ENCODE assay signal across 10 mouse cellular contexts in genomic region chr2:125606220-125606845, GRCm38 (mm10). TPM values are rescaled to one million over a fixed set of nuclear protein-coding genes. Genes with fewer than 3 reads are reported as not detected.
DNase-seq lines count a peak whose midpoint lies in the region; ATAC-seq and TF ChIP-seq lines count a peak whose summit lies in the region.
"Had no signal": no experiment of that assay in that cellular context is flagged by ENCODE, and none has a peak within 500 bp of the region (broad histone marks: within the 10 kb centered on the region; RNA-seq: fewer than 3 reads in every experiment).

No protein-coding gene starts in this region.

- H3K9ac ChIP-seq in forebrain, postnatal 0 days, result no peak overlapping the region
- H3K9ac ChIP-seq in forebrain, embryonic 13.5 days, result no peak overlapping the region
- H3K9ac ChIP-seq: midbrain, embryonic 13.5 days had no signal

- 59% methylated on average over 17 of the region's 17 CpGs for WGBS in forebrain, postnatal 0 days
- 84% methylated on average over 17 of the region's 17 CpGs for WGBS in forebrain, embryonic 13.5 days

- H3K9me3 ChIP-seq in forebrain, postnatal 0 days (ENCODE audit: low read length), result no peaks in the 10 kb centered on the region
- no peaks in the 10 kb centered on the region for H3K9me3 ChIP-seq in forebrain, embryonic 13.5 days (replicated peaks)
- H3K9me3 ChIP-seq: midbrain, embryonic 13.5 days had no signal

- no peak for TF ChIP-seq CTCF in forebrain, postnatal 0 days (IDR thresholded peaks at IDR 0.05; ENCODE audit: low read depth)

- no peaks in the 10 kb centered on the region for H3K4me1 ChIP-seq in forebrain, postnatal 0 days (ENCODE audit: insufficient read depth)
- no peaks in the 10 kb centered on the region for H3K4me1 ChIP-seq in forebrain, embryonic 13.5 days
- H3K4me1 ChIP-seq: midbrain, embryonic 13.5 days had no signal

- no peak overlapping the region for H3K4me2 ChIP-seq in forebrain, postnatal 0 days (ENCODE audit: low read depth)
- H3K4me2 ChIP-seq in forebrain, embryonic 13.5 days, result no peak overlapping the region
- H3K4me2 ChIP-seq: midbrain, embryonic 13.5 days had no signal

- no peaks in the 10 kb centered on the region for H3K27me3 ChIP-seq in forebrain, postnatal 0 days (ENCODE audit: insufficient read depth, low read length)
- H3K27me3 ChIP-seq in forebrain, embryonic 13.5 days, result no peaks in the 10 kb centered on the region
- H3K27me3 ChIP-seq: midbrain, embryonic 13.5 days had no signal

- no peak overlapping the region for H3K4me3 ChIP-seq in forebrain, postnatal 0 days (ENCODE audit: low read depth, low read length)
- H3K4me3 ChIP-seq in forebrain, embryonic 13.5 days, result no peak overlapping the region
- H3K4me3 ChIP-seq: midbrain, embryonic 13.5 days had no signal

- ATAC-seq in forebrain, postnatal 0 days, result peak; percentile 50; the same call in 1 of the 2 replicates
- no peak for ATAC-seq in forebrain, embryonic 13.5 days
- ATAC-seq: midbrain, embryonic 13.5 days had no signal

- H3K36me3 ChIP-seq in forebrain, postnatal 0 days (ENCODE audit: insufficient read depth), result peaks cover 11% of the 10 kb centered on the region; the same call in 1 of the 2 replicates
- peaks cover 67% of the 10 kb centered on the region for H3K36me3 ChIP-seq in forebrain, embryonic 13.5 days (ENCODE audit: poor library complexity, severe bottlenecking)

- DNase-seq in forebrain, postnatal 0 days, result peak; percentile 65
- DNase-seq in right cerebral cortex, postnatal 14 days, result peak; percentile 18
- DNase-seq in right cerebral cortex, adult 18-20 months, result no peak
- peak; percentile 40 to 59 for DNase-seq in lung, adult 18-20 months
- DNase-seq in testis, postnatal 14 days (ENCODE audit: low spot score), result no peak
- DNase-seq in cerebellum, adult 11-12 months, result no peak
- no peak for DNase-seq in embryo, embryonic 9.5 days (ENCODE audit: extremely low spot score)
- DNase-seq: left cerebral cortex, postnatal 4 days had no signal

- H3K27ac ChIP-seq in forebrain, postnatal 0 days (ENCODE audit: low read depth, low read length), result no peak overlapping the region
- no peak overlapping the region for H3K27ac ChIP-seq in forebrain, embryonic 13.5 days
- H3K27ac ChIP-seq: midbrain, embryonic 13.5 days had no signal

RNA-seq across cellular contexts. Expression of gene Cep152, which starts 18.6 kb away (rescaled TPM):
- 2.2 and 2.4 TPM in 2 replicates for total RNA-seq in forebrain, postnatal 0 days (2014; rRNA removed)
- polyA plus RNA-seq in forebrain, postnatal 0 days (2015; fragmentation: Nextera tagmentation; extraction: Ambion mirVana), result 0.92 and 1.4 TPM in 2 replicates
- polyA plus RNA-seq in forebrain, embryonic 13.5 days (2015; fragmentation: Nextera tagmentation; extraction: Ambion mirVana), result 5.9 and 6.6 TPM in 2 replicates

Comparison
In these comparisons a context has a peak if more than half of its experiments do, and no peak if none do; other contexts are left out.
1. DNase-seq: peak in forebrain, postnatal 0 days (single experiment), right cerebral cortex, postnatal 14 days (single experiment) and lung, adult 18-20 months (2 of 2); none in right cerebral cortex, adult 18-20 months (single experiment), testis, postnatal 14 days (single experiment), cerebellum, adult 11-12 months (single experiment) and embryo, embryonic 9.5 days (single experiment).